Mouse (Mus musculus) embryonic facial prominence, embryonic 15.5 days (tissue): ENCODE measurements at regions not wholly inside any gene's neighbourhood (a gene's known extent, or its start where the extent isn't known, plus 50 kb on each side); places are given as distances from the start of the nearest gene placed in this dataset.
A peak's percentile ranks its signal among the peaks of the same experiment; 100 is the strongest.

Source experiments
- ATAC-seq: fragments of 200-750 bp; cut with Nextera tagmentation; 2 replicates; pipeline ENCODE4 v1.8.0; 2017; ENCODE audit warnings: low read depth, moderate TSS enrichment; ENCODE audit not compliant: insufficient number of reproducible peaks, low FRiP score, low TSS enrichment
- H3K27ac ChIP-seq: fragments of 300-500 bp; sonication (generic); replicated peaks from 2 replicates; pipeline ENCODE4 v1.5.1; 2015; ENCODE audit warnings: mild to moderate bottlenecking, inconsistent platforms
- H3K27me3 ChIP-seq: fragments of 300-500 bp; sonication (generic); 2 replicates; pipeline ENCODE4 v1.6.1; 2015; ENCODE audit warnings: inconsistent platforms
- H3K36me3 ChIP-seq: fragments of 300-500 bp; sonication (generic); 2 replicates; pipeline ENCODE4 v1.6.1; 2015; ENCODE audit warnings: mild to moderate bottlenecking, inconsistent platforms
- H3K4me1 ChIP-seq: fragments of 300-500 bp; sonication (generic); 2 replicates; pipeline ENCODE4 v1.6.1; 2015; ENCODE audit warnings: inconsistent platforms
- H3K4me2 ChIP-seq: fragments of 300-500 bp; sonication (generic); replicated peaks from 2 replicates; pipeline ENCODE4 v1.6.1; 2015; ENCODE audit warnings: mild to moderate bottlenecking, inconsistent platforms
- H3K4me3 ChIP-seq: fragments of 300-500 bp; sonication (generic); replicated peaks from 2 replicates; pipeline ENCODE4 v1.5.1; 2015; ENCODE audit warnings: mild to moderate bottlenecking, inconsistent platforms
- H3K9ac ChIP-seq: fragments of 300-500 bp; sonication (generic); 2 replicates; pipeline ENCODE4 v1.6.1; 2015; ENCODE audit warnings: inconsistent platforms
- H3K9me3 ChIP-seq: fragments of 300-500 bp; sonication (generic); replicated peaks from 2 replicates; pipeline ENCODE4 v1.6.1; 2016; ENCODE audit warnings: inconsistent platforms
- WGBS: fragments of 180-500 bp; shearing (Covaris S2); methylation state at CpG from one replicate; pipeline ENCODE4 v1.1.7; 2015; 5-methylcytosine and 5-hydroxymethylcytosine counted together

GRCm38 (mm10) chr2:106418181-106418580 lies 274.9 kb upstream of the Mpped2 start:
- H3K27me3 ChIP-seq: no peaks in the 10 kb centered on the region
- H3K9ac ChIP-seq: no peak overlapping the region
- no peaks in the 10 kb centered on the region for H3K9me3 ChIP-seq
- no peak; the same call in 1 of the 2 replicates for ATAC-seq
- H3K4me2 ChIP-seq: no peak overlapping the region
- H3K36me3 ChIP-seq: no peaks in the 10 kb centered on the region
- 75% methylated on average over 2 of the region's 2 CpGs for WGBS
- H3K4me1 ChIP-seq: no peaks in the 10 kb centered on the region
- no peak overlapping the region for H3K4me3 ChIP-seq
- H3K27ac ChIP-seq: no peak overlapping the region

DNA sequence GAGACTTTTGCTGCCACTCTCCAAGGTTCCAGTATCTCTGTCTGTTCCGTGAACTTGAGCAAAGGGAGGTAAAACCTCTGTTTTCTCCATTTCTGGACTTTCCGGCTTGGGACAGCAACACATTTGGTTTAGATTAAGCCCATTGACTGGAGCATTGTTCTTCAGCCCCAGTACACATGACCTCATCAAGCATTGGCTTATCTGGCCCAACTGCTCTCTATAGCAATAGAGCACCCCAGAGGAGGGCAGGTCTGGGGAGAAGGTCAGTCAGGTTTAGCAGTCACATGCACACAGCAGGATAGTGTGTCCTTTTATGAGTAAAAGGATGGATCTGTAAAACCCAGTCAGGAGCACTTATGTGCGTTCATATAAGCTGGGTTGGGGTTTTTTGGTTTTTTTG lies 268.1 kb upstream of the Mpped2 start:
- Histone ChIP-seq H3K27ac (no peak overlapping the region), H3K4me2 (no peak overlapping the region), H3K9me3 (no peaks in the 10 kb centered on the region), H3K4me1 (no peaks in the 10 kb centered on the region), H3K27me3 (peaks cover 2% of the 10 kb centered on the region; the same call in 1 of the 2 replicates), H3K9ac (no peak overlapping the region), H3K36me3 (no peaks in the 10 kb centered on the region), H3K4me3 (no peak overlapping the region)
- 64% methylated on average over 3 of the region's 3 CpGs for WGBS
- ATAC-seq: no peak

- Histone ChIP-seq H3K27me3 (peaks cover 2% of the 10 kb centered on the region; the same call in 1 of the 2 replicates), H3K4me2 (no peak overlapping the region), H3K36me3 (no peaks in the 10 kb centered on the region), H3K4me1 (no peaks in the 10 kb centered on the region), H3K27ac (no peak overlapping the region), H3K9ac (no peak overlapping the region), H3K4me3 (no peak overlapping the region), H3K9me3 (no peaks in the 10 kb centered on the region)
- no peak for ATAC-seq
- 54% methylated on average over 4 of the region's 4 CpGs for WGBS
These were observed 267.6 kb upstream of the Mpped2 start for GRCm38 (mm10) chr2:106425451-106425881.

- WGBS: 81% methylated on average over 1 of the region's 1 CpGs
- Histone ChIP-seq H3K4me1 (peaks cover 1% of the 10 kb centered on the region; the same call in 1 of the 2 replicates), H3K27me3 (peaks cover 2% of the 10 kb centered on the region; the same call in 1 of the 2 replicates), H3K4me3 (no peak overlapping the region), H3K36me3 (no peaks in the 10 kb centered on the region), H3K9ac (no peak overlapping the region), H3K27ac (no peak overlapping the region), H3K4me2 (no peak overlapping the region), H3K9me3 (no peaks in the 10 kb centered on the region)
- no peak for ATAC-seq
These were observed 267.1 kb upstream of the Mpped2 start for GRCm38 (mm10) chr2:106426010-106426409.

- Histone ChIP-seq H3K9ac (no peak overlapping the region), H3K4me1 (peaks cover 12% of the 10 kb centered on the region; the same call in 1 of the 2 replicates), H3K27ac (no peak overlapping the region), H3K4me3 (no peak overlapping the region), H3K9me3 (no peaks in the 10 kb centered on the region), H3K27me3 (peaks cover 2% of the 10 kb centered on the region; the same call in 1 of the 2 replicates), H3K36me3 (no peaks in the 10 kb centered on the region), H3K4me2 (peak overlapping the region; percentile 17; the same call in 1 of the 2 replicates)
- WGBS: 49% methylated on average over 7 of the region's 7 CpGs
- ATAC-seq: 0 out of 2 replicates have a peak, but pooled peaks have one; percentile 59
These were observed 265.8 kb upstream of the Mpped2 start for GRCm38 (mm10) chr2:106427237-106427636.

DNA sequence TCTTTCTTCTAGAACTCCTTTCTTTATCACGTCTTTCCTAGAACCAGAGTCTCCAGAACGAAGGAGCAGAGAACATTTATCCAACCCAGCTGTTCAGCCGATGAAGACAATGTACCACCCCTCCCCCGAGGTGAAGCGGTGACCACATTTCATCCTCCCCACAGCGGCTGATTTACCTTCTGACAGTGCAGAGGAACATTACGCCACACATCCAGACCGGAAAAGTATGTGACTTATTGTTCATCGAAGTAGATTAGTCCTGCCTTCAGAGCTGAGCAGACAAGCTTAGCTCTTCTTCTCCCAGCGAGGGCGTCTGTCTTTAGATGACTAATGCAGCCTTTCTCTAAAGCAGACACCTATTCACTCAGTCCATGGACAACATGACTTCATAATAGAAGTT lies 264.2 kb upstream of the Mpped2 start:
- 35% methylated on average over 11 of the region's 11 CpGs for WGBS
- Histone ChIP-seq H3K9ac (no peak overlapping the region), H3K9me3 (no peaks in the 10 kb centered on the region), H3K4me3 (no peak overlapping the region), H3K27me3 (peaks cover 2% of the 10 kb centered on the region; the same call in 1 of the 2 replicates), H3K4me2 (no peak overlapping the region), H3K36me3 (no peaks in the 10 kb centered on the region), H3K4me1 (peaks cover 13% of the 10 kb centered on the region; the same call in 1 of the 2 replicates), H3K27ac (no peak overlapping the region)
- ATAC-seq: no peak

DNA sequence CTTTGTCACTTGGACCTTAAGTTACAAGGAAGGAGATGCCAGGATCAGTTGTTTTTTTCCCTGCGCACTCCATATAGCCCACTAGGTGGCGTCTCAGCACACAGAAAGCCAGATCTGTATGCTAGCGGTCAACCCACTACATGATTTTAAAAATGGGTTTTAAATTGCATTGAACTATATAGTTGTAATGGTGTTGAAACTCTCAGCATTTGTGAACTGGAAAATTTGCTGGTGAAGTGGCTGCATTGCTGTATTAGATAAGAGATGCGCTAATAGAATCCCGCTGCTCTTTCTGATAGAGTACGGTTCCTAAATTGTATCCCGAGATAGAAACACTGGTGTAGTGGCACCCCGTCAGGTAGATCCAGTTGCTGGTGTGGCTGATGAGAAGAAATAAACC lies 261.9 kb upstream of the Mpped2 start:
- 22% methylated on average over 8 of the region's 8 CpGs for WGBS
- ATAC-seq: no peak
- Histone ChIP-seq H3K9ac (no peak overlapping the region), H3K4me2 (peak overlapping the region; percentile 39), H3K27me3 (peaks cover 2% of the 10 kb centered on the region; the same call in 1 of the 2 replicates), H3K36me3 (no peaks in the 10 kb centered on the region), H3K4me3 (no peak overlapping the region), H3K27ac (no peak overlapping the region), H3K9me3 (no peaks in the 10 kb centered on the region), H3K4me1 (peaks cover 13% of the 10 kb centered on the region; the same call in 1 of the 2 replicates)

- Histone ChIP-seq H3K9ac (no peak overlapping the region), H3K27ac (no peak overlapping the region), H3K27me3 (peaks cover 2% of the 10 kb centered on the region; the same call in 1 of the 2 replicates), H3K4me2 (peak overlapping the region; percentile 39), H3K4me3 (no peak overlapping the region), H3K9me3 (no peaks in the 10 kb centered on the region), H3K4me1 (peaks cover 13% of the 10 kb centered on the region; the same call in 1 of the 2 replicates), H3K36me3 (no peaks in the 10 kb centered on the region)
- ATAC-seq: no peak
- 6% methylated on average over 9 of the region's 9 CpGs for WGBS
These were observed 261.4 kb upstream of the Mpped2 start for GRCm38 (mm10) chr2:106431637-106432199.

DNA sequence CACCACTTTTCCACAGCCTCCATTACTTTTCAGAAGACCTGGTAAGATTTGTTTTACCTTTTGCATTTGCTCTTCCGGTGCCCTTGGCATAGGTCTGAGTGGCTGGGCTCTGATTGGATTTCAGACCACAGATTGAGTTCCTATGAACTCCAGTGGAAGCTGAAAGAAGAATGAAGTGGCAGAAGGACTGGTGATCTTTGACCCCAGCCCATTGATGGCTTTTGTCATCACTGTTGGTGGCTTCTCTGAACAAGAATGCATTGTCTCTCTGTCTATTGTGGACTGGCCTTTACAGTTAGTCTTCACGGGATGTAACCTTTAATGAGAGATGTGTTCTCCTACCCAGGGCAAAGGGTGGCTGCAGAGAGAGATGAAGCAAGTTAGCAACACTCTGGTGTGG lies 256.9 kb upstream of the Mpped2 start:
- H3K27me3 ChIP-seq: no peaks in the 10 kb centered on the region
- H3K27ac ChIP-seq: no peak overlapping the region
- H3K4me3 ChIP-seq: no peak overlapping the region
- ATAC-seq: no peak
- H3K9ac ChIP-seq: no peak overlapping the region
- H3K4me2 ChIP-seq: no peak overlapping the region
- WGBS: 63% methylated on average over 2 of the region's 2 CpGs
- H3K36me3 ChIP-seq: no peaks in the 10 kb centered on the region
- H3K4me1 ChIP-seq: peaks cover 10% of the 10 kb centered on the region; the same call in 1 of the 2 replicates
- H3K9me3 ChIP-seq: no peaks in the 10 kb centered on the region

DNA sequence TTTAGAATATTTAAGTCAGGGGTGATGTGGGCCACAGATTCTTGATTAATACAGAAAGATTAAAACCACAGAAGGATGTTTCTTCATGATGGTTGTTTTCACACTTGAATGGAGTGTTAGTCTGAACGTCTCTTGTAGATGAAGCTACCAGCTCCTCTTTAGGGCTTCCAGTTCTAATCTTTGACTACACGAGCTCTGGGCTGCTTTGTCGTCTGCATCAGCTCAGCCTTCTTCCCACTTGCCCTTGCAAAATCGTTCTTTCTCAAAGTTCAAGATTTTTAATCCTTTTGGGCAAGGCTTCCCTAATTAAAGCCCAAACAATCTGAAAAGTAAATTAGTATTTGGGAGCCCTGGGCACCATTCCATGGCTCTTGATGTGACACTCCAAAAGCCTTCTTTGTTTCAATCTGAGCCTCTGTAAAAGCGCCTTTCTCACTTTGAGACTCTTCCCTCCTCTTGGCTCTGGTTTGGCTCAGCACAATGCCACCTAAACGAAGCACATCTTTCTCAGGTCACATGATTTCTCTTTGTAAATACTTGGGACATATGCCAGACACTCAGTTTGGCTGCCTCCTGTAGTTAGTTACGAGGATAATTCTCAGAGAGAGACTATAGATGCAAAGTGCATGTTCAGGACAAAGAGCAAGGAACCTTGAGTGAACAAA lies 238.6 kb upstream of the Mpped2 start:
- no peak overlapping the region for H3K9ac ChIP-seq
- H3K4me2 ChIP-seq: no peak overlapping the region
- no peaks in the 10 kb centered on the region for H3K4me1 ChIP-seq
- H3K9me3 ChIP-seq: no peaks in the 10 kb centered on the region
- no peak overlapping the region for H3K27ac ChIP-seq
- H3K36me3 ChIP-seq: no peaks in the 10 kb centered on the region
- WGBS: 64% methylated on average over 7 of the region's 7 CpGs
- no peak for ATAC-seq
- H3K27me3 ChIP-seq: no peaks in the 10 kb centered on the region
- H3K4me3 ChIP-seq: no peak overlapping the region

DNA sequence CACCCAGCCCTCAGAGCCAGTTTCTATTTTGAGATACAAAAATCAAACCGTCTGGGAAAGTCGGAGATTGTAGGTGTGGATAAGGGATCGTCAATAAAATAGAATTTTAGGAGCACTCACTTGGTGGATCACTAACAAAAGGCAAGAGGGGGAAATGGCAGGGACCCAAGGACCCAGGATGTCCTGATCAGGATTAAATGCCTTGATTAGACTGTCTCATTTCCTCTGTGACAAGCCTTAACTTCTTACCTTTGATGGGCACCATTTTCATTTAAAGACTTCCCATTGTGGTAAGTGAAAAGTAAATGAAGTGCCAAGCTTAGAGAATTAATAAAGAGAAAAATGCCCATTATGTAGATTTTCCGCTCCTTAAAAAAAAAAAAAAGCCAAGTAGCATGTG lies 238.0 kb upstream of the Mpped2 start:
- Histone ChIP-seq H3K27ac (no peak overlapping the region), H3K4me1 (no peaks in the 10 kb centered on the region), H3K36me3 (no peaks in the 10 kb centered on the region), H3K9me3 (no peaks in the 10 kb centered on the region), H3K27me3 (no peaks in the 10 kb centered on the region), H3K4me3 (no peak overlapping the region), H3K4me2 (no peak overlapping the region), H3K9ac (no peak overlapping the region)
- no peak for ATAC-seq
- 81% methylated on average over 4 of the region's 4 CpGs for WGBS
